In the genomic region with DNA sequence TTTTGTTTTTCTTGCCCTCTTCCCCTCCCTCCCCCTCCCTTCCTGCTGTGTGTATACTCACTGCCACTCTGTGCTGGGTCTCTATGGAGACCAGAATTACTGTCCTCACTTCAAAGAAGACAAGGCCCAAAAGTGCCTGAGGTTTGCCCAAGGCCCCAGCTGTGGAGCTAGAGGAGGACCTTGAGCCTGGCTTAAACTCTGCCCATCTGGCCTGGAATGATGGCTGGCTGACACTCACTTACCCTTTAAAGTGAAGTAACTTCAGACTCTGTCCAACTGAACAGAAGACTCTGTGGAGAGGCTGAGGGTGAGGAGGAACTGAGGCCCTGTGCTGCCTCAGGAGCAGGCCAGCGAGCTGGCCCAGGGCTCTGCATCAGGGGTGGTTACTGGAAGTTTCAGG, we compare ENCODE assay signal across 22 mouse cellular contexts.
A peak's percentile ranks its signal among the peaks of the same experiment; 100 is the strongest.
DNase-seq lines count a peak whose midpoint lies in the region; ATAC-seq and TF ChIP-seq lines count a peak whose summit lies in the region.
"Had no signal": no experiment of that assay in that cellular context is flagged by ENCODE, and none has a peak within 500 bp of the region (broad histone marks: within the 10 kb centered on the region; RNA-seq: fewer than 3 reads in every experiment).

No protein-coding gene starts in this region.

- no peaks in the 10 kb centered on the region for H3K36me3 ChIP-seq in hindbrain, embryonic 12.5 days
- no peaks in the 10 kb centered on the region for H3K36me3 ChIP-seq in hindbrain, postnatal 0 days (ENCODE audit: insufficient read depth, low read length)
- H3K36me3 ChIP-seq: hindbrain, embryonic 15.5 days; kidney, embryonic 15.5 days; limb, embryonic 13.5 days; liver, embryonic 13.5 days; neural tube, embryonic 15.5 days had no signal

- WGBS in hindbrain, embryonic 12.5 days: 50% methylated on average over 1 of the region's 1 CpGs
- WGBS in hindbrain, postnatal 0 days: 53% methylated on average over 1 of the region's 1 CpGs

- no peak for ATAC-seq in hindbrain, embryonic 12.5 days (ENCODE audit: low FRiP score)
- ATAC-seq in hindbrain, postnatal 0 days: no peak
- ATAC-seq: forebrain, embryonic 16.5 days had no signal

- H3K4me1 ChIP-seq in hindbrain, embryonic 12.5 days: peaks cover 30% of the 10 kb centered on the region
- H3K4me1 ChIP-seq in hindbrain, postnatal 0 days (ENCODE audit: insufficient read depth, low read length): no peaks in the 10 kb centered on the region
- H3K4me1 ChIP-seq: hindbrain, embryonic 15.5 days; liver, embryonic 13.5 days; neural tube, embryonic 15.5 days had no signal

- peak; percentile 35 for DNase-seq in adrenal gland, postnatal 14 days
- DNase-seq in adrenal gland, postnatal 25 days: no peak
- DNase-seq in hindbrain, postnatal 0 days (ENCODE audit: low spot score): no peak
- DNase-seq in 3T3-L1 (ENCODE audit: low read depth, low spot score): peak; percentile 9
- peak; percentile 40 for DNase-seq in embryo, embryonic 11 days
- DNase-seq in kidney, adult 18-20 months: no peak
- DNase-seq: cerebellum, adult 2 months; cerebellum, postnatal 36 days; heart, postnatal 10 days; kidney, postnatal 4 days; liver, embryonic 13.5 days; lung, embryonic 14.5 days; lung, postnatal 4 days; midbrain, embryonic 14.5 days; thymus, postnatal 36 days had no signal

- H3K27ac ChIP-seq in hindbrain, embryonic 12.5 days: no peak overlapping the region
- H3K27ac ChIP-seq in hindbrain, postnatal 0 days: no peak overlapping the region
- H3K27ac ChIP-seq: hindbrain, embryonic 15.5 days; kidney, embryonic 15.5 days; limb, embryonic 13.5 days; liver, embryonic 13.5 days; neural tube, embryonic 15.5 days had no signal

- H3K4me2 ChIP-seq in hindbrain, embryonic 12.5 days (replicated peaks): no peak overlapping the region
- no peak overlapping the region for H3K4me2 ChIP-seq in hindbrain, postnatal 0 days (ENCODE audit: low read depth, low read length)
- H3K4me2 ChIP-seq: heart, embryonic 11.5 days; hindbrain, embryonic 15.5 days; kidney, embryonic 15.5 days; limb, embryonic 13.5 days; liver, embryonic 13.5 days; lung, embryonic 14.5 days; neural tube, embryonic 15.5 days had no signal

- H3K9me3 ChIP-seq in hindbrain, embryonic 12.5 days (replicated peaks): 0 out of 2 replicates have a peak, but pooled peaks cover 5% of the 10 kb centered on the region
- H3K9me3 ChIP-seq in hindbrain, postnatal 0 days (ENCODE audit: low read length): no peaks in the 10 kb centered on the region
- H3K9me3 ChIP-seq: hindbrain, embryonic 15.5 days; neural tube, embryonic 15.5 days had no signal

- no peak overlapping the region for H3K4me3 ChIP-seq in hindbrain, embryonic 12.5 days
- no peak overlapping the region for H3K4me3 ChIP-seq in hindbrain, postnatal 0 days (ENCODE audit: low read length)
- H3K4me3 ChIP-seq: hindbrain, embryonic 15.5 days; kidney, embryonic 15.5 days; limb, embryonic 13.5 days; liver, embryonic 13.5 days; neural tube, embryonic 15.5 days had no signal

- no peaks in the 10 kb centered on the region for H3K27me3 ChIP-seq in hindbrain, embryonic 12.5 days
- H3K27me3 ChIP-seq in hindbrain, postnatal 0 days (ENCODE audit: insufficient read depth, low read length): no peaks in the 10 kb centered on the region
- H3K27me3 ChIP-seq: hindbrain, embryonic 15.5 days; kidney, embryonic 15.5 days; limb, embryonic 13.5 days; liver, embryonic 13.5 days; neural tube, embryonic 15.5 days had no signal

- H3K9ac ChIP-seq in hindbrain, embryonic 12.5 days: 0 out of 2 replicates have a peak overlapping the region, but pooled peaks have one; percentile 18
- no peak overlapping the region for H3K9ac ChIP-seq in hindbrain, postnatal 0 days (replicated peaks; ENCODE audit: low read length)
- H3K9ac ChIP-seq: hindbrain, embryonic 15.5 days; kidney, embryonic 15.5 days; limb, embryonic 13.5 days; liver, embryonic 13.5 days; lung, embryonic 14.5 days; neural tube, embryonic 15.5 days had no signal

- no peak for TF ChIP-seq CTCF in hindbrain, postnatal 0 days (IDR thresholded peaks at IDR 0.05; ENCODE audit: low read depth)

Comparison
In these comparisons a context has a peak if more than half of its experiments do, and no peak if none do; other contexts are left out.
1. DNase-seq: peak in adrenal gland, postnatal 14 days (single experiment), 3T3-L1 (single experiment) and embryo, embryonic 11 days (single experiment); none in adrenal gland, postnatal 25 days (single experiment), hindbrain, postnatal 0 days (single experiment) and kidney, adult 18-20 months (single experiment).